Mouse (Mus musculus): ENCODE results near the gene Astl. TPM values are rescaled to one million over a fixed set of nuclear protein-coding genes. Genes with fewer than 3 reads are reported as not detected.

The Astl gene
- total and polyA plus RNA-seq, 3 experiments = not detected

Other genes starting within 250 kb of the Astl start
- 37.5 and 41.5 TPM in 2 replicates for gene Ncaph, start 204.7 kb upstream of the Astl start, total RNA-seq (2012; rRNA removed)
- gene Ncaph, start 204.7 kb upstream of the Astl start, polyA plus RNA-seq (2012; ENCODE audit: insufficient read depth in 1 of 2, insufficient read length in 2 of 2, low read depth in 1 of 2, low replicate concordance in 2 of 2, missing spikeins in 1 of 2) = 10 to 100 TPM in 1 of 2 experiments, not detected in 1; 49.4 TPM
- 20.6 and 22.7 TPM in 2 replicates for gene Itpripl1, start 195.2 kb upstream of the Astl start, total RNA-seq (2012; rRNA removed)
- gene Itpripl1, start 195.2 kb upstream of the Astl start, polyA plus RNA-seq (2012; ENCODE audit: insufficient read depth in 1 of 2, insufficient read length in 2 of 2, low read depth in 1 of 2, low replicate concordance in 2 of 2, missing spikeins in 1 of 2) = 10 to 100 TPM in 1 of 2 experiments, not detected in 1; 27.3 TPM
- 1.2 and 1.5 TPM in 2 replicates for gene 1810024B03Rik, start 130.4 kb upstream of the Astl start, total RNA-seq (2012; rRNA removed)
- gene 1810024B03Rik, start 130.4 kb upstream of the Astl start, polyA plus RNA-seq (2012; ENCODE audit: insufficient read depth in 1 of 2, insufficient read length in 2 of 2, low read depth in 1 of 2, low replicate concordance in 2 of 2, missing spikeins in 1 of 2) = 1 to 10 TPM in 1 of 2 experiments, not detected in 1; 1.9 TPM
- gene Snrnp200, start 130.3 kb upstream of the Astl start, total RNA-seq (2012; rRNA removed) = 114 and 122 TPM in 2 replicates
- gene Snrnp200, start 130.3 kb upstream of the Astl start, polyA plus RNA-seq (2012; ENCODE audit: insufficient read depth in 1 of 2, insufficient read length in 2 of 2, low read depth in 1 of 2, low replicate concordance in 2 of 2, missing spikeins in 1 of 2) = 100 to 1,000 TPM in 1 of 2 experiments, 10 to 100 TPM in 1; 67.5 to 137 TPM
- 77.8 and 86.3 TPM in 2 replicates for gene Ciao1, start 90.8 kb upstream of the Astl start, total RNA-seq (2012; rRNA removed)
- gene Ciao1, start 90.8 kb upstream of the Astl start, polyA plus RNA-seq (2012; ENCODE audit: insufficient read depth in 1 of 2, insufficient read length in 2 of 2, low read depth in 1 of 2, low replicate concordance in 2 of 2, missing spikeins in 1 of 2) = 10 to 100 TPM in 1 of 2 experiments, not detected in 1; 83.8 TPM
- gene Tmem127, start 90.7 kb upstream of the Astl start, total RNA-seq (2012; rRNA removed) = 8.3 and 10.3 TPM in 2 replicates
- 10 to 100 TPM in 1 of 2 experiments, not detected in 1; 16.6 TPM for gene Tmem127, start 90.7 kb upstream of the Astl start, polyA plus RNA-seq (2012; ENCODE audit: insufficient read depth in 1 of 2, insufficient read length in 2 of 2, low read depth in 1 of 2, low replicate concordance in 2 of 2, missing spikeins in 1 of 2)
- 87.9 and 88.0 TPM in 2 replicates for gene Stard7, start 68.4 kb upstream of the Astl start, total RNA-seq (2012; rRNA removed)
- 100 to 1,000 TPM in 1 of 2 experiments, 10 to 100 TPM in 1; 87.7 to 134 TPM for gene Stard7, start 68.4 kb upstream of the Astl start, polyA plus RNA-seq (2012; ENCODE audit: insufficient read depth in 1 of 2, insufficient read length in 2 of 2, low read depth in 1 of 2, low replicate concordance in 2 of 2, missing spikeins in 1 of 2)
- 6.5 and 10.4 TPM in 2 replicates for gene Dusp2, start 2.5 kb upstream of the Astl start, total RNA-seq (2012; rRNA removed)
- 10 to 100 TPM in 1 of 2 experiments, not detected in 1; 11.6 TPM for gene Dusp2, start 2.5 kb upstream of the Astl start, polyA plus RNA-seq (2012; ENCODE audit: insufficient read depth in 1 of 2, insufficient read length in 2 of 2, low read depth in 1 of 2, low replicate concordance in 2 of 2, missing spikeins in 1 of 2)
- gene Adra2b, start 24.6 kb downstream of the Astl start, total RNA-seq (2012; rRNA removed) = not detected in 2 replicates
- not detected for gene Adra2b, start 24.6 kb downstream of the Astl start, polyA plus RNA-seq (2012; ENCODE audit: insufficient read depth in 1 of 2, insufficient read length in 2 of 2, low read depth in 1 of 2, low replicate concordance in 2 of 2, missing spikeins in 1 of 2)
- not detected in 2 replicates for gene Gpat2, start 86.6 kb downstream of the Astl start, total RNA-seq (2012; rRNA removed)
- under 1 TPM in 1 of 2 experiments, not detected in 1; 0.07 TPM for gene Gpat2, start 86.6 kb downstream of the Astl start, polyA plus RNA-seq (2012; ENCODE audit: insufficient read depth in 1 of 2, insufficient read length in 2 of 2, low read depth in 1 of 2, low replicate concordance in 2 of 2, missing spikeins in 1 of 2)
- gene Fahd2a, start 105.9 kb downstream of the Astl start, total RNA-seq (2012; rRNA removed) = 7.2 and 8.2 TPM in 2 replicates
- gene Fahd2a, start 105.9 kb downstream of the Astl start, polyA plus RNA-seq (2012; ENCODE audit: insufficient read depth in 1 of 2, insufficient read length in 2 of 2, low read depth in 1 of 2, low replicate concordance in 2 of 2, missing spikeins in 1 of 2) = 1 to 10 TPM in 1 of 2 experiments, not detected in 1; 6.8 TPM
- gene Kcnip3, start 183.5 kb downstream of the Astl start, total RNA-seq (2012; rRNA removed) = not detected in 2 replicates
- gene Kcnip3, start 183.5 kb downstream of the Astl start, polyA plus RNA-seq (2012; ENCODE audit: insufficient read depth in 1 of 2, insufficient read length in 2 of 2, low read depth in 1 of 2, low replicate concordance in 2 of 2, missing spikeins in 1 of 2) = under 1 TPM in 1 of 2 experiments, not detected in 1; 0.22 TPM
- not detected in 2 replicates for gene Prom2, start 202.8 kb downstream of the Astl start, total RNA-seq (2012; rRNA removed)
- gene Prom2, start 202.8 kb downstream of the Astl start, polyA plus RNA-seq (2012; ENCODE audit: insufficient read depth in 1 of 2, insufficient read length in 2 of 2, low read depth in 1 of 2, low replicate concordance in 2 of 2, missing spikeins in 1 of 2) = not detected
- gene Zfp661, start 248.5 kb downstream of the Astl start, total RNA-seq (2012; rRNA removed) = 2.7 and 4.2 TPM in 2 replicates
- 1 to 10 TPM in 1 of 2 experiments, not detected in 1; 5.9 TPM for gene Zfp661, start 248.5 kb downstream of the Astl start, polyA plus RNA-seq (2012; ENCODE audit: insufficient read depth in 1 of 2, insufficient read length in 2 of 2, low read depth in 1 of 2, low replicate concordance in 2 of 2, missing spikeins in 1 of 2)
- gene Mrps5, start 248.6 kb downstream of the Astl start, total RNA-seq (2012; rRNA removed) = 124 and 133 TPM in 2 replicates
- 1,000 to 10,000 TPM in 1 of 2 experiments, 100 to 1,000 TPM in 1; 124 to 1,057 TPM for gene Mrps5, start 248.6 kb downstream of the Astl start, polyA plus RNA-seq (2012; ENCODE audit: insufficient read depth in 1 of 2, insufficient read length in 2 of 2, low read depth in 1 of 2, low replicate concordance in 2 of 2, missing spikeins in 1 of 2)